Mouse (Mus musculus) adrenal gland (tissue): Measurements from ENCODE around the gene Fbrsl1.

Experiments used
- intact Hi-C: fragments of 180-260 bp; cut with DNase I; formaldehyde crosslinking; loops from one replicate; pipeline ENCODE4 v1.15.1; 2025
- long read RNA-seq, 2 experiments: library from polyadenylated mRNA; unstranded; transcript quantifications; one replicate each; pipeline ENCODE4 v2.0.0; 2020; ENCODE audit warnings: borderline replicate concordance in 1 of 2; ENCODE audit not compliant: insufficient replicate concordance in 1 of 2

Gene Fbrsl1
- long read RNA-seq, experiment 1, partial matches to known transcripts, result 2 of 7 reads
- long read RNA-seq, experiment 1, other reads (novel, unspliced or antisense), result 5 of 7 reads
- long read RNA-seq, experiment 2, full-length matches to known transcripts, result 3 of 18 reads
- long read RNA-seq, experiment 2, partial matches to known transcripts, result 4 of 18 reads
- long read RNA-seq, experiment 2, other reads (novel, unspliced or antisense), result 11 of 18 reads

DNA sequence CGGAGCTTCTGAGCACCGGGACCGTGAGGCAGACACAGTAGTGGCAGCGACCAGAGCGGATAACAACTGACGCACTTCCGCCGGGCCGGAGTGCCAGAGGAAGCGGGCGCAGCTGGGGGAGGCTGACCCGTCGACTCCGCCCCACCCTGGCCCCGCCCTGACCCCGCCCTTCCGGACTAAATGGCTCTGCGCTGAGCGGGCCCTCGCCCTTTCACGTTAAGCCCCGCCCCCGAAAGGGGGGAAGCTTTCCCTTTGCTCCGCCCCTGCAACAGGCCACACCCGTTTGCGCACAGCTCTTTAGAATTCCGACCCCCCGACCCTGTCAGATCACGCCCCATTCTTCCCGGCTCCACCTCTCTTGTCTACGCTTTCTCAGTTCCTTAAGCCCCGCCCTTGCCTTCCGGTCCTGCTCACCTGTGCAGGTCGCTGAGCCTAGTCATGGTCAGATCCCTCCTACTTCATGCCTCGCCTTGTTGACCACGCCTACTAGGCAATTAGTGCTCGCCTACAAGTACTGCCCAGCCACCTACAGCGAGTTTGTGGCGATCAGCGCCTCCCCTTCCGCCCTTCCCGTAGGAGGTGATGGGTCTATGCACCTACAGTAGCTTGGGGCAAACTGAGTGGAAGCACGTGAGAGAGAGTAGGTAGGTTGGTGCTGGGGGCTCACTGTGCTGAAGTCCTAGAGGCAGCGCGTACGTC lies at the start of gene Fbrsl1:
Gene Fbrsl1 (minus strand): TSS at position 68 of the 699 bp plus-strand sequence.
- intact Hi-C loops, result no loop called here

DNA sequence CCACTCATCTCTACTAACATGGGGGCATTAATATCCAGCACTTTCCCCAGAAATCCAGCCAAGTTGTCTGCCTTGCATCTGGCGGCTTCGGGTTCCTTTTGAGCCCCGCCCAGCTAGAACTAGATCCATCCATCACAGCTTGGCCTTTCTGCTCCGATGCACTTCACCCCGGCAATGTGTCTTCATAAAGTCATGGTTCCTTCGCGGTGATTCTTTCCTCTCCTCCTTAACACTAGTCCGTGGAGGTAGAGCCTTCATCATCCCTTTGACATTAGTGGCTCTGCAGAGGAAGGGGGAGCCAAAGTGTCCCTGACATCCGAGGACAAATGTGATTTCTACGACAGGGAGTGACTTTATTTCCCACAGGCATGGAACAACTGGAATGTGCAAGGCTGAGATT lies 49.8 kb upstream of the Fbrsl1 start:
- intact Hi-C loops, result no loop called here

DNA sequence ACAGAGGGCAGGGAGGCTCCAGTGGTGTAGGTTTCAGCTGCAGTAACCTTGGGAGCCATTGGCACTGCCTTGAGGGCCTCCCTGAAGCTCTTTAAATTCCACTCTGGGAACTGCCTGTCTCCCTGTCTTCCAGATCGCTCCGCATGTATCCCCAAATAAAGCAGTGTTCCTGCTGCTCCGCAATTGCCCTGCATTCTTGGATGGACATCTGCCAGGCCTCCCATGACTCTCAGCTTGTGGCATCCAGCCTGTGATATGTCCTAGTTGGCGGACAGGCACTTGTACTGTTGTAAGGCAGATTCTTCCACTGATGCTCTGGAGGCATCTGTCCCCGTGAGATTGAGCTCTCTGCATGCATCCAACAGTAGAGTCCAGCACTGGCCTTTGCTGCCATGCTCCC lies 49.3 kb upstream of the Fbrsl1 start:
- intact Hi-C loops, result no loop called here

GRCm38 (mm10) chr5:110495051-110495450 lies 46.7 kb upstream of the Fbrsl1 start:
- intact Hi-C loops, result loop anchor here (2.0 kb wide), 1 partner anchor 142 kb away; no protein-coding TSS in a partner anchor

GRCm38 (mm10) chr5:110494396-110494795 lies 46.1 kb upstream of the Fbrsl1 start:
- intact Hi-C loops, result loop anchor here (2.0 kb wide), 1 partner anchor 142 kb away; no protein-coding TSS in a partner anchor

- intact Hi-C loops, result loop anchor here (2.0 kb wide), 1 partner anchor 143 kb away; no protein-coding TSS in a partner anchor
Observed at GRCm38 (mm10) chr5:110493785-110494184, 45.5 kb upstream of the Fbrsl1 start.

GRCm38 (mm10) chr5:110489639-110490038 lies 41.3 kb upstream of the Fbrsl1 start:
- intact Hi-C loops, result no loop called here

DNA sequence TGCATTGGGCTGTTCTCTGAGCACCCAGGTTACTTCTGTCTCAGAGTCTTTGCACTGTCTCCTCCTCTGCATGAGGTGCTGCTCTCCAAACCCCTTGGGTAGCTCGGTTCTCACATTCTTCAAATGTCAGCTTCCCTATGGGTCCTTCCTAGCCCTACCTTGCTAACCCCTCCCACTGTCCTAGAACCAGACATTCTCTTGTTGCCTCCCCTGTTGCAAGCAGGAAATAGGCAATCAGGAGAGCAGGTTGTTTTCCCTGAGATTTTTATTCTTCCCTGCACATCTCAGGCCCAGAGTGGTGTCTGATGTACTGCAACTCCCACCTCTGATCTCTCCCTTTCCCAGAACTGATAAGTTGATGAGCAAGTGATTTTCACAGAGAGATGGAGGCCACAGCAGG lies 39.6 kb upstream of the Fbrsl1 start:
- intact Hi-C loops, result no loop called here

DNA sequence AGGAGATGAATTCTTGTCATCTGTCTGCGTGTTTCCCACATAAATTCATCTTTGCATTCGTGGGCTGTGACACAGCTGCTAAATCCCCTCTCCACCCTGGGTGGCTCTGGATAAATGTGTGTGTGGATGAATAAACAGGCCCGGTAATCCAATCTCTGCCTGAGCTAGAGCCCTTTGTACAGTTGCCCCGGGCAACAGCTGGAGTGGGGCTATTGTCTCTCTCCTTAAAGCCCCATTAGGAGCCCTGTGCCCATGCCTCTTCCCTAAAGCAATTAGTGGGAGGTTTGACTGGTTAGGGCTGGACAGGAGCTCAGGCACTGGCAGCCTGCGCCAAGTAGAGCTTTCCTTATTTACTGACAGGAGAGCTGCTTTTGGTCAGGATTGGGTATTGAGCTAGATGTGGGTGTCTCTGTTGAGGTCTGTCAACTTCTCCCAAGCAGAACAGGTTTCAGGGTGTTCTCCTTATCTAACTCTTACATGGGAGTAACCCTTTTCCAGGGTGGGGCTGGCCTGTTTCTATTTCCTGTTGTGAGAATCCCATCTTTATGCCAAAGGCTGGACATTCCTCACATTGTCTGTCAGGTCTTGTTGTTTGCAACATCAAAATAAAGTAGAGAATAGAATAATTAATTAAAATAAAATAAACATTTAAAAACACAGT lies 38.5 kb upstream of the Fbrsl1 start:
- intact Hi-C loops, result no loop called here

DNA sequence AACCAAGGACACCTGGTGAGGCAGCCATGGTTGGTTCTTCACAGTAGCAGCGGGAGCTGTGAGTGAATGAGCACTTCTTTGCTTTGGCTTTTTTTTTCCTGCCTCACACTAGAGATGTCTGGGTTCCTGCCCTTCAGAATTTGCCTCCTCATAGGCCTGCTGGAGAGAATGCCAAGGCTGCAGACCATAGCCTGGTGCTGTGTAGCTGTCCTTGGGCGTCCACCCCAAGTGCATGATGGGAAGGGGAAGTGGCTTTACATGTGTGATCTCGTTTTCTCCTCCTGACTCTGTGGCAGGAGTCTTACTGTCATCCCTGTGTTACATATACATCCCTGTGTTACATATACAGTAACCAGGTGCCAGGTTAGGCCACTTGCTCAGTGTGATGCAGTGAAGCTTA lies 36.4 kb upstream of the Fbrsl1 start:
- intact Hi-C loops, result no loop called here

- intact Hi-C loops, result no loop called here
Observed at GRCm38 (mm10) chr5:110479228-110479627, 30.9 kb upstream of the Fbrsl1 start.

DNA sequence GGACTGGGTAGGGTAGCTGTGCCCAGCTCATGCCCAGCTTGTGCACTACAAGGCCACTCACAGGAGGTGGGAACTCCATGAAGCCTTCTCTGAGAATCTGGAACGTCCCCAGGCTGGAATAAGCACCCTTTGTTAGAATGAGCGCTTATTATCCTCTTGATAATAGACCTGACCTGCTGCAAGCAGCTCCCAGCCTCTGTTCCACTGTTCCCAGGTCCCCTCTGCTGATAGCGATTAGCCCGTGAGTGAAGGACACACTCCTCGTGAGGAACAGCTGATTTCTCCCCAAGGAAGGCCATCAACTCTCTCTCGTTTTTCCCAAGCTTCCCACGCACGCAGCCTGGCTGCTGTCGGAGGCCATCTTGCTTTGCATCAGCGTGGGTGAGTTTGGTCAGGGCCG lies 25.9 kb upstream of the Fbrsl1 start:
- intact Hi-C loops, result no loop called here

- intact Hi-C loops, result no loop called here
Observed at GRCm38 (mm10) chr5:110472834-110473233, 24.5 kb upstream of the Fbrsl1 start.

- intact Hi-C loops, result no loop called here
Observed at GRCm38 (mm10) chr5:110471981-110472476, 23.7 kb upstream of the Fbrsl1 start.

- intact Hi-C loops, result no loop called here
Observed at GRCm38 (mm10) chr5:110471285-110471684, 23.0 kb upstream of the Fbrsl1 start.

- intact Hi-C loops, result no loop called here
Observed at GRCm38 (mm10) chr5:110469227-110469925, 21.1 kb upstream of the Fbrsl1 start.

- intact Hi-C loops, result no loop called here
Observed at GRCm38 (mm10) chr5:110468296-110468695, 20.0 kb upstream of the Fbrsl1 start.

DNA sequence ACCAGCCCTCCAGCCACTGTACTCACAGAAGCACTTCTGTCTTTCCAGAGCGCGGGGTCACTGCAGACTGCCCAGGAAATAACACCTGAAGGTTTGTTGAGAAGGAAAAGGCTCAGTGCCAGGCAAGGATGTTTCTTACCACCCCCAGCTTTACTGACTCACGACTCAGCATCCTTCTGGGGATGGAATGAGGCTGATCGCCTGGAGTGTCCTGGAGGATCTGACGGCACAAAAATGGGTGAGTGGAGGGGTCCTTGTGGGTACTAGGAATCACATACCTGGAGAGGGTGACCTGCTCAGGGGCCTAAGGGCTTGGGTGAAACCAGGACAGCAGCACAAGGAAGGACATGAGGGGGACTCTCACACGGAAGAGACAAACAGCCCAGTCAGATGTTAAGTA lies 19.4 kb upstream of the Fbrsl1 start:
- intact Hi-C loops, result no loop called here

- intact Hi-C loops, result no loop called here
Observed at GRCm38 (mm10) chr5:110466531-110467424, 18.5 kb upstream of the Fbrsl1 start.

DNA sequence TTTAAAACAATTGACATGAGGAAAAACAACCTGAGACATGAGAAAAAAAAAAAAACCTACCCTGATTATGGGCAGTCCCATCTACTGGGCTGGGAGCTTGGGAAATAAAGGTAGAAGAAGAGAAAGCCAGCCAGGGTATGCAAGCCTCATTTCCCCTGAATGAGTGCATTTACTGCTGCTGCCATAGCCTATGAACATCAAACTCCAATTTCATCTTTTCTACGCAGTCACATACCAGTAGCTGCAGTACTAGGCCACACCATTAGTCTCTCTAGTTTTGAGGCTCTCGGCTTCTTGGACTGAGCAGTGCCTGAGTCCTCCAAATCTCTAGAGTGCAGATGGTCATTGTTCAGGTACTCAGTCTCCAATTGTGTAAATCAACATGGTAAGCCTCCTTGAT lies 14.3 kb upstream of the Fbrsl1 start:
- intact Hi-C loops, result no loop called here

- intact Hi-C loops, result no loop called here
Observed at GRCm38 (mm10) chr5:110458936-110459335, 10.6 kb upstream of the Fbrsl1 start.
